Mouse (Mus musculus): ENCODE data around the gene Cdc34b.

- no peak for TF ChIP-seq GATA1 (IDR thresholded peaks at IDR 0.05; ENCODE audit: low read length)
- TF ChIP-seq TAL1 (IDR thresholded peaks at IDR 0.05; ENCODE audit: low read length), result no peak
Observed at GRCm38 (mm10) chr11:94701401-94702215, 40.0 kb upstream of the Cdc34b start.

Measured in erythroblast, embryonic 14.5 days (primary cell).